Mouse (Mus musculus): Measurements from ENCODE around the gene Mecom.
"Not testable (repeated sequence)": the region's sequence is repeated elsewhere in the genome, so short reads cannot be mapped to it uniquely, and the experiment has no call there.

Mecom gene

GRCm38 (mm10) chr3:30445247-30445969 is 102.4 kb downstream of the Mecom start:
- no peak for DNase-seq (ENCODE audit: low read depth, low spot score)

- DNase-seq (ENCODE audit: low read depth, low spot score), result no peak
Measured at GRCm38 (mm10) chr3:30441646-30442045, 106.2 kb downstream of the Mecom start.

GRCm38 (mm10) chr3:30438007-30438406 is 109.8 kb downstream of the Mecom start:
- no peak for DNase-seq (ENCODE audit: low read depth, low spot score)

GRCm38 (mm10) chr3:30436561-30436960 is 111.2 kb downstream of the Mecom start:
- DNase-seq (ENCODE audit: low read depth, low spot score), result no peak

- DNase-seq (ENCODE audit: low read depth, low spot score), result no peak
Measured at GRCm38 (mm10) chr3:30436131-30436530, 111.7 kb downstream of the Mecom start.

- no peak for DNase-seq (ENCODE audit: low read depth, low spot score)
Measured at GRCm38 (mm10) chr3:30428877-30429276, 118.9 kb downstream of the Mecom start.

- no peak for DNase-seq (ENCODE audit: low read depth, low spot score)
Measured at GRCm38 (mm10) chr3:30424036-30424435, 123.8 kb downstream of the Mecom start.

- not testable (repeated sequence) for DNase-seq (ENCODE audit: low read depth, low spot score)
Measured at GRCm38 (mm10) chr3:30421948-30422347, 125.9 kb downstream of the Mecom start.

- DNase-seq (ENCODE audit: low read depth, low spot score), result no peak
Measured at GRCm38 (mm10) chr3:30420899-30421298, 126.9 kb downstream of the Mecom start.

- DNase-seq (ENCODE audit: low read depth, low spot score), result no peak
Measured at GRCm38 (mm10) chr3:30414173-30414572, 133.6 kb downstream of the Mecom start.

GRCm38 (mm10) chr3:30410778-30411177 is 137.0 kb downstream of the Mecom start:
- DNase-seq (ENCODE audit: low read depth, low spot score), result no peak

- DNase-seq (ENCODE audit: low read depth, low spot score), result no peak
Measured at GRCm38 (mm10) chr3:30404821-30405220, 143.0 kb downstream of the Mecom start.

GRCm38 (mm10) chr3:30398911-30399310 is 148.9 kb downstream of the Mecom start:
- no peak for DNase-seq (ENCODE audit: low read depth, low spot score)

GRCm38 (mm10) chr3:30394911-30395310 is 152.9 kb downstream of the Mecom start:
- no peak for DNase-seq (ENCODE audit: low read depth, low spot score)

GRCm38 (mm10) chr3:30392662-30393061 is 155.1 kb downstream of the Mecom start:
- no peak for DNase-seq (ENCODE audit: low read depth, low spot score)

- no peak for DNase-seq (ENCODE audit: low read depth, low spot score)
Measured at GRCm38 (mm10) chr3:30392218-30392617, 155.6 kb downstream of the Mecom start.

- DNase-seq (ENCODE audit: low read depth, low spot score), result no peak
Measured at GRCm38 (mm10) chr3:30390346-30390745, 157.5 kb downstream of the Mecom start.

- DNase-seq (ENCODE audit: low read depth, low spot score), result no peak
Measured at GRCm38 (mm10) chr3:30380273-30380672, 167.5 kb downstream of the Mecom start.

GRCm38 (mm10) chr3:30379301-30379700 is 168.5 kb downstream of the Mecom start:
- no peak for DNase-seq (ENCODE audit: low read depth, low spot score)

GRCm38 (mm10) chr3:30371472-30371871 is 176.3 kb downstream of the Mecom start:
- no peak for DNase-seq (ENCODE audit: low read depth, low spot score)

- DNase-seq (ENCODE audit: low read depth, low spot score), result no peak
Measured at GRCm38 (mm10) chr3:30370860-30371455, 176.8 kb downstream of the Mecom start.

- DNase-seq (ENCODE audit: low read depth, low spot score), result no peak
Measured at GRCm38 (mm10) chr3:30366621-30367020, 181.2 kb downstream of the Mecom start.

GRCm38 (mm10) chr3:30361190-30361589 is 186.6 kb downstream of the Mecom start:
- no peak for DNase-seq (ENCODE audit: low read depth, low spot score)
